Mouse (Mus musculus) skeletal muscle tissue, adult 2 months (tissue): ENCODE results near the gene Slc30a5.
"Not testable (repeated sequence)": the region's sequence is repeated elsewhere in the genome, so short reads cannot be mapped to it uniquely, and the experiment has no call there.

Experiments
- DNase-seq: peaks from one replicate; pipeline ENCODE4 v3.0.0-alpha.2; 2012; ENCODE audit warnings: low read depth, low spot score

Slc30a5 gene

GRCm38 (mm10) chr13:100832741-100833639 lies at the start of gene Slc30a5:
Gene Slc30a5 (minus strand): TSS chr13:100833427.
- DNase-seq = peak; percentile 99

DNA sequence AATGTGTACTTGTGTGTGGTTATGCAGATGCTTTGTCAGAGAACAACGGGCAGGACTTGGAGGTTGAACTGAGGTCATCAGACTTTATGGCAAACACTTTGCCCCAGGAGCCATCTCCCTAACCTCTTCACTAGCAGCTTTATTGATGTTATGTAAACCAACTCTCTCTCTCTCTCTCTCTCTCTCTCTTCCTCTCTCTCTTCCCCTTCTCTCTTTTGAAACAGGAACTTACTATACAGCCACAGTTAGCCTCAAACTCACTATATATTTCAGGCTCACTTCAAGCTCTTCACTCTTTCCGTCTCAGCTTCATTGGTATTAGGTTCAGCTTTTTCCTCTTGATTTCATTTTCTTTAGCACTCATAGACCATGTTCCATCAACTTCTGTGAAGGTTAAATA lies 48.7 kb upstream of the Slc30a5 start:
- no peak for DNase-seq

- no peak for DNase-seq
These were observed 46.6 kb upstream of the Slc30a5 start for GRCm38 (mm10) chr13:100879806-100880205.

GRCm38 (mm10) chr13:100879326-100879725 lies 46.1 kb upstream of the Slc30a5 start:
- peak; percentile 22 for DNase-seq

- DNase-seq = no peak
These were observed 45.0 kb upstream of the Slc30a5 start for GRCm38 (mm10) chr13:100878264-100878663.

DNA sequence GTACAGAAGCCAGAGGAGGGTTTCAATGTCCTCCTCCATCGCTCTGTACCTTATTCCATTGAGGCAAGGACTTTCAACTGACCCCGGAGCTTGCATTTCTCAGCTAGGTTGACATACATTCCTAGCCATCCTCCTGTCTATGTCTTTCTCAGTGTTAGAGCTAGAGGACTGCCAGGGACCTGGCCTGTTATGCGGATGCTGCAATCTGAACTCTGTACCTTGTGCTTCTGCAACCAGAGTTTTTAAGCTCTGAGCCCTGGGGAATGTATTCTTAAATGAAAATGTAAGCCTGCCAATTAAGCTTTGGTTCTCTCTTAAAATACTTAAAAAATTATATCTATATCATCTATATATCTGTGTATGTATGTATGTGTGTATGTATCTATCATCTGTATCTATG lies 44.5 kb upstream of the Slc30a5 start:
- no peak for DNase-seq

GRCm38 (mm10) chr13:100875103-100875502 lies 41.9 kb upstream of the Slc30a5 start:
- no peak for DNase-seq

DNA sequence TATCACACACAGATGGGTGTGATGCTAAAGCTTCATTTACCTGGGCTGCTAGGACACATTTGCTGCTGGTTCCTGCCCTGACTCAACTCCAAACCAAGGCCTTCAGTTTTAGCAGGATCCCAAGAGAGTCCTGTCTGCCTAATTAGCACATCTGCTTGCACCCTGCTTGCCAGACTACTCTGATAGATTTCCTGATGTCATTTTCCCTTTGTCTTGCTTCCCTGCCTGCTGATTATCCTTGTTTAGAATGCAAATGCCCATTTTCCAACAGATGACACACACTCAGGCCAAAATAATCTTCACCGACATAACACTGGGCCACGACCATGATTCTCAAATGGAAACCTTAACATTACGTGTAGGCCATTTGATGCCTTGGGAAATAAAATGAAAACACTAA lies 41.4 kb upstream of the Slc30a5 start:
- no peak for DNase-seq

DNA sequence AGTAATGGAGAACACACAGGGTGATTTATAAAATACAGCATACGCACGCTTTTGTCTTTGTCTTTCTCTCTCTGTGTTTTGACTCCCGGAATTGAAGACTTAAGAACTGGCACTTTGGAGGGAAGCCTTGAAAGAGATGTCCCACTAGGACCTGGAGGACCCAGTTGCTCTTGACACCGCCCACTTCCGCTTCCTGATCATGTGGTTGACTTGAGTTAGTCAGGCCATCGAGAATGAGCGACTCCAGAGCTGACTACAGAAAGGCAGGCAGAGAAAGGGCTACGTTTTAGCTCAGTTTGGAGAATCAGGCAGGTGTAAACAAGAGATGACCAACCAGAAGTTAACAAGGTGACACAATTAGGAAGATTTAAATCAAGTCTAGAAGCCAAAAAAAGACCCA lies 40.3 kb upstream of the Slc30a5 start:
- DNase-seq = no peak

DNA sequence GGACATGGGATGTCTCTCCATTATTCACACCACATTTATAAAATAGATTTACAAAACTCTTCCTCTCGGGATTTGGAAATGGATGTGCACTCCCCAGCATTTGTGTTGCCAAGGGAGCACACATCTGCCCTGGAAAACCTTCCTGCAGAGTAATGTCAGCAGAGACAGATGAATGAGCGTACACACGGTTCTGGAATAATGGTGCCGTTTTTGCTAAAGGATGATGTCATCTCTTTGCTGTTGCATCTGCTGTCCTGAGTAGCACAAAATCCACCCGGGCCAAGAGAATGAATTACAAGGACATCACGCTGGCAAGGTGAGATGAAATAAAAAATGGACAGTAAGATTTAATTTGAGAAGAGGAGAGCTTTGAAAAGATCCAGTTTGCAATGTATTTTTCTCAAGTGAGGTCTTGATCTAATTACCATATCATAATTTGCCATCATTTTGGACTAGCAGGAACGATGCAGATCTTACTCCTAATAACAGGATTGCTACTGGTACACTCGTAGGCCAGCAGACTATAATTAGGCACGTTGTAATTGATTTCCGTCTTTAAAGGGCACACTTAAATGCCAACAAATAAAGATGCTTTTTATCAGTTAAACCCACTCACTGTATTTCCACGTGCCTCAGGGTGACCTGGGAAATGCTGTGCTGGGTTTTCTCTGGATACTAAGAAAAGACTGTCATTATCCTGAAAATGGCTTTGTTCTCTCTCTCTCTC lies 38.4 kb upstream of the Slc30a5 start:
- DNase-seq = no peak

DNA sequence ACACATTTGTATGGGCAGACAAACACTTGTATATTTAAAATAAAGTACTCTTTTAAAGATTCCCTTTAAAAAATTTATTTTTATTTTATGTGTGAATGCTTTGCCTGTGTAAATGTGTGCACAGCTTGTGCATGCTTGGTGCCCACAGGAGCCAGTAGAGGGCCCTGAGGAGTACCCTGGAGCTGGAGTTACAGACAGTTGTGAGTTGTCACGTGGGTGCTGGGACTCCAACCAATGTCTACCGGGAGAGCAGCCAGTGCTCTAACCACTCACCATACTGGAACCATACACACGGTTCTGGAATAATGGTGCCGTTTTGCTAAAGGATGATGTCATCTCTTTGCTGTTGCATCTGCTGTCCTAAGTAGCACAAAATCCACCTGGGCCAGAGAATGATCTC lies 36.6 kb upstream of the Slc30a5 start:
- no peak for DNase-seq

GRCm38 (mm10) chr13:100866311-100866710 lies 33.1 kb upstream of the Slc30a5 start:
- no peak for DNase-seq

DNA sequence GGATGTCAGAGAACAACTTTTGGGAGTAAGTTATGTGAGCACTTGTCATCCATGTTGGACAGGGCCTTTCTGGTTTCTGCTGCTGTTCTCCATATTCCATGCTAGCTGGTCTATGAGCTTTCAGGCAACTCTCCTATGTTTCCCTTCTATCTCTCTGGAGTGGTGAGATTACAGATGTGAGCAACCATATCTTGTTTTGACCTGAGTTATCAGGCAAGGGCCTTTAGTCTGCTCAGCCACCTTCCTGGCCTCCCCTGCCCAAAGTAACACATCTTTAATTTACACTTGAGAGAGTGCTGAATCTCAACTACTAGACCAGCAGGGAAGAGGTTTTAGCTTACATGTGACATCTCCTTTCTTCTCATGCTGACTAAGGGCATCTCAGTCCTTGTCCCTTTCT lies 32.5 kb upstream of the Slc30a5 start:
- DNase-seq = no peak

- not testable (repeated sequence) for DNase-seq
These were observed 30.7 kb upstream of the Slc30a5 start for GRCm38 (mm10) chr13:100863914-100864313.

DNA sequence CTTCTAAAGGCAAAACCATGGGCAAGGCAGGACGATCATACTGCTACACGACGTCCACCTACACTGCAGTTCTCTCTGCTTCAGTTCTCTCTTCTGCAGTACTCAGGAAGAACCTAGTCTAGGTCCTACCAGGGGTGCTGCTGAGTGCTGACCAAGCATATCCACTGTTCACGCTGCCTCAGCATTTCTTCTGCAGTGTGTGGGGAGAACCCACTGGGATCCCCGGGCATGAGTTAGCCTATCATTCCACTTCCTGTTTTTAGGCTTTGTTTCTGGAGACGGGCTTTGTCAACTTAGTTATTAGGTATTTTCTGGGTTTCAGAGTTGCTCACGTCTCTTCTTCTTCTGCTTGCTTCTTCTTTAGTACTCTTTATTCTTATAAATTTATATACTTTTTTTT lies 25.9 kb upstream of the Slc30a5 start:
- no peak for DNase-seq

GRCm38 (mm10) chr13:100854174-100854573 lies 20.9 kb upstream of the Slc30a5 start:
- no peak for DNase-seq

- DNase-seq = no peak
These were observed 19.9 kb upstream of the Slc30a5 start for GRCm38 (mm10) chr13:100853120-100853519.

GRCm38 (mm10) chr13:100849137-100849536 lies 15.9 kb upstream of the Slc30a5 start:
- DNase-seq = no peak

DNA sequence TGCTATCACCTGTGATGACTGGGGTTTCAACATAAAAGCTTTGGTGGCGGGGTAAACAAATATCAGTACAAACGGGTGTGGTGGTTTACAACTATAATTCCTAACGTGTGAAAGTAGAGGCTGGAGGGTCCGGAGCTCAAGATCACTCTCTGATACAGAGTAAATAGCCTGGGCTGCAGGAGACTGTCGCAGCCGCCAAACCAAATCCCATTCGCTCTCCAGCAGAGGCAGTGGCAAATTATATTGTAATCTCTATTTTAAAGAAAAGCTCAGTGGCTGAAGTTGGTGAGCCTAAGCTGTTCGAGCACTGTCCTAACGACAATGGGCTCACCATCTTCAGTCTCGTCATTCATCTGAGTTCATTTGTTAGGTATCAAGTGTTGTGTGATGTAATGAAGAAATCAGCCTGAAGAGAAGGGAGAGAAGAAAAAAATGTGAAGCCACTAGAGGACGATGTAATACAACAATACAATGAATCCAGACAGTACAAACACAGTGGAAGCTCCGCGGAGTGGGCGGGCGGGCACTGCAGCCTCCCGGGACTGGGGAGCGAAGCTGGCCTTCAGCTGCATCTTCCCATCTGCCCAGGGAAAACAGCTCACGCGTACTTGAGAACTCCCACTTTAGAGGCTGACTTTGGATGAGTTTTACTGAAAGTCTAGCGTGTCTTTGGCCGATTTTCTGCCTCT lies 13.8 kb upstream of the Slc30a5 start:
- peak; percentile 35 for DNase-seq

GRCm38 (mm10) chr13:100846254-100846653 lies 13.0 kb upstream of the Slc30a5 start:
- no peak for DNase-seq

GRCm38 (mm10) chr13:100843944-100844343 lies 10.7 kb upstream of the Slc30a5 start:
- no peak for DNase-seq

DNA sequence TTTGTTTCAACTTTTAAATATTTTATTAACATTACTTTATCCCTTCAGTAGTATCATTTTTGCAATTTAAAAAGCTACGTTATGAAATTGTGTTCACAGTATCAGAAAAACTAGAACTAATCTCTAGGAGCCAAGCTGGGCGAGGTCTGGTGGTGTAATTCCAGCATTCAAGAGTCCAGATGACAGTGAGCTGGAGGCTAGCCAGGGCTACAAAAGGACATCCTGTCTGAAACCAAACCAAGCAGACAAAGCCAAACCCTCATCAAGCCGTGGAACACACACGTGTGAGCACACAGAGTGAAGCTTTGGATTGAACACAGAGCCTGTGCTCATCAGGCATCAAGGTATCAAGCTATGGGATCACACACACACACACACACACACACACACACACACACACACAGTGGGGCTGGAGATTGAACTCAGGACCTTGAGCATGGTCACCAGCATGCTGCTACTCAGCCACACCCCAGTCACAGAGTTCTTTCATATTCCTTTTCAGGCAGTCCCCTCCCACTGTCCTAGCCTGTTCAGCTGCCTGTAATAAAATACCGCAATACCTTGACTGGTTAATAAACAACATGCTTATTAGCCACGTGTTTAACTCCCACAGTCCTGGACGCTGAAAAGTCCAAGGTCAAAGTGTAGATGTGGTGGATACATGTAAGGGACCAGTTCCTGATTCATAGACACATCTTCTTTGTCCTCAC lies 9.9 kb upstream of the Slc30a5 start:
- peak; percentile 63 for DNase-seq
